Mouse (Mus musculus) lung, adult 2 months (tissue): ENCODE measurements around the gene Onecut3.

Experiments
- CTCF ChIP-seq: fragments of 200-500 bp; IDR thresholded peaks from 2 replicates; pipeline ENCODE4 v1.5.1; 2011; ENCODE audit warnings: mild to moderate bottlenecking, low read length, control low read depth; ENCODE audit not compliant: insufficient read depth
- POLR2A ChIP-seq: fragments of 200-500 bp; IDR thresholded peaks from 2 replicates; pipeline ENCODE4 v1.6.1; 2011; ENCODE audit warnings: low read depth, mild to moderate bottlenecking, control low read depth, low read length, borderline replicate concordance; ENCODE audit errors: extremely low read depth

DNA sequence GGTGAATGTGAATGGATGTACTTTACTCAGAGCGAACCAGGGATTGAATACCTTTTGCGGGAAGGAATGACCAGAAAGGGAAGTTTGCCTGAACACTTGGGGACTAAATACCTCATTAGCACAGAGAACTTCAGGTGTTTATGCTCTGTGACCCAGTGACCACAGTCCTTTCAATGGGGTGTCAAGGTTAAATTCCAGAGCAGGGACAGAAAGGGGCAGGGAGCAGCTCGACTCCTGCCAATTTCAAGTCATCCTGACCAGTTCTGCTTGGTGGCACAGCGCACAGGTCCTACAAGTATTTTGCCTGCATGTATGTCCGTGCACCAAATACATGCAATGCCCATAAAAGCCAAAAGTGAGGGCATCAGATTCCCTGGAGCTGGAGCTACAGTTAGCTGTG is 29.6 kb upstream of the Onecut3 start:
- TF ChIP-seq CTCF (no peak), POLR2A (no peak)
